Mouse (Mus musculus) hematopoietic stem cell, adult 5-6 weeks (primary cell): ENCODE data around the gene Tor1aip1. TPM values are rescaled to one million over a fixed set of nuclear protein-coding genes. Genes with fewer than 3 reads are reported as not detected.

Experiments
- ATAC-seq, 2 experiments: fragments of 125-278 bp in 1 of 2; replicated peaks in 1 of 2; 2 replicates each; pipeline ENCODE4 v1.8.0; 2016 to 2017; ENCODE audit warnings: inconsistent platforms in 2 of 2, mild to moderate bottlenecking in 2 of 2, moderate number of reproducible peaks in 2 of 2, low read depth in 1 of 2, moderate TSS enrichment in 1 of 2; ENCODE audit not compliant: low FRiP score in 2 of 2, poor library complexity in 2 of 2, severe bottlenecking in 2 of 2, insufficient read depth in 1 of 2, low TSS enrichment in 1 of 2
- total RNA-seq: library from RNA; stranded (forward); fragments of 172-1452, 232-1000 nt; gene quantifications from 2 replicates; pipeline ENCODE4 v1.2.3, GENCODE M21; 2017

Gene Tor1aip1
- total RNA-seq, 1 experiment from 2014 or later, result 25.0 TPM

DNA sequence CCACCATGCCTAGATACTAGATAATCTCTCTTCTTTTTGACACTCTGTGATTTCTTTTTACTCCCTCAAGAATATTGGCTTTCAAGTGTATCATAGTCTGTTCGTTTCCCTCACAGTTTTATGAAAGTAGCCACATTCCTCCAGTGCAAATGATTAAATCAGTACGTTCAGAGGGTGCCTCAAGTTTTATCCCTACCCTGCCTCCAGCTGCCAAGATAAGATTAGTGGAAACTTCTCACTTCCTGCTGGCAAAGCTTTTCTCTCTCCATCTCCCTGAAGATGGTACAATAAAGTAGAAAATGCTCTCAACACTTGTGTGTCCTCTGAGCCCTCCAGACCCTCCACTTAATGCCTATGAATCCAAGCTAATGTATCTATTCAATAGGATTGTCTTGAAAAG lies 61.3 kb downstream of the Tor1aip1 start:
- ATAC-seq, result no peak

DNA sequence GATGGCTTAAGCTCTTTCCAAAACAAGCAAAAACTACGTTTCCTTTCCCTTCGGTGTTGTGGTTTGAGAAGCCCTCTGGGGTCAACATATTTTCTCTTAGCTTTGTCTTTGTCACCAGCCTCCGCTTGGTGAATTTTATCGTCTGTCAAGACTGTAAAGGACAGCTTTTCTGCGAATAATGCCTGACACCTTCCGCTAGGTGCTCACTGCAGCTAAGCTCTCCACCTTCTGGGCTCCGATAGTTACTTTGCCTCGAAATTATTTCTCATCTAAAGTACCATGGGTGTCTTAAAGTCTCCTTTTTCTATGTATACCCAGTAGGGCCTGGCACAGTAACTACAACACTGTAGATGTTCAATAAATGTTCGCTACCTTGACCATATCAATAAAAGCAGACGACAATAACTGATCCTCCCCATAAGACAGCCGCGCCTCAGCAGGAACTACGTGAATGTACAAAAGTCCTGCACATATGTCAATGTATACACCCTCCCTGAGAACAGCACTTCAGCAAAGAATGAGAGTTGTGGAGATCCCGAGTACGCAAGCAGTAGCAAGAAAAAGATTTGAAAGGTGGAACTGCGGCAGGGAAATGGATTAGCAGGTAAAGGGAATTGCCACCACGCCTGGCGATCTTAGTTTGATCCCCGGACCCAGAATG lies 62.4 kb downstream of the Tor1aip1 start:
- ATAC-seq, result peak; percentile 4 to 20; a peak in 2 of 4 replicates

DNA sequence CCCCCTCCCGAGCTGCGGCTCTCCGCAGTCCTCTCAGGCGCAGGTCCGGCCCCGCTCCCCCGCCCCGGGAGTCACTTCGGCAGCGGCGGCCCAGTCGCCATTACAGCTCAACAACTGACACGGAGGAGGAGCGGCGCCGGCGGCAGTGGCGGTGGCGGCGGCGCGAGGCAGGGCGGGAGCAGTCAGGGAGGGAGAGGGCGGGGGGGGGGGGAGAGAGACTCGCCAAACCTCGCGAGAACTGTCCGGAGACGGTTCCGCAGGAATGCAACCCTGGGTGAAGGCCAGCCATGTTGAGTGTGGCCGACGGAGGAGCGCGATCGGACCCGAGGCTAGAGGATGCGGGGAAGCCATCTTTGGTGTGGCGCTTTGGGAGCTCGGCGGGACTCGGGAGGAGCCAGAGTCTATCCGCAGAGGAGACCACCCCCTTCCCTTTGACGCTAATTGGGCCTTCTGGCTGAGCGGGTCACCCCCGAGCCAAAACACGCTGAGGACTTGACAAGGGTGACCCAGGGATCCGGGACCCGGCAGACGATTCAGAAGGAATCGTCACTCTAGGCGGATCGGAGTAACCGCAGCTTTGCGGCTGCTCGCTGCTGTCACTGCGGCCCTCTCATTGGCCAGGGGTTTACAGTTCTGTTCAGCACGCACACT lies 63.1 kb downstream of the Tor1aip1 start, which contains the start of gene Cep350:
Cep350 (minus strand) TSS at position 188 of the 651 bp plus-strand sequence.
- ATAC-seq, result peak; percentile 97

- ATAC-seq, result no peak
These were observed 63.9 kb downstream of the Tor1aip1 start for GRCm38 (mm10) chr1:155972146-155973067.

Other genes with a start within 250 kb of the Tor1aip1 start
- gene Qsox1, start 223.6 kb downstream of the Tor1aip1 start, total RNA-seq, result 30.8 and 38.5 TPM in 2 replicates
- gene Cep350, start 63.2 kb downstream of the Tor1aip1 start, total RNA-seq, result 57.5 and 62.0 TPM in 2 replicates
- 65.9 and 81.2 TPM in 2 replicates for gene Tor1aip2, start 1.1 kb downstream of the Tor1aip1 start, total RNA-seq
- gene Fam163a, start 168.5 kb upstream of the Tor1aip1 start, total RNA-seq, result not detected in 2 replicates